Mouse (Mus musculus): Measurements from ENCODE around the gene Odf3l2.

The Odf3l2 gene

GRCm38 (mm10) chr10:79671396-79672087, 26.0 kb upstream of the Odf3l2 start:
- no peak for DNase-seq (ENCODE audit: extremely low spot score, low read depth, low spot score)

- DNase-seq (ENCODE audit: extremely low spot score, low read depth, low spot score) = no peak
Observed at GRCm38 (mm10) chr10:79670071-79670888, 24.7 kb upstream of the Odf3l2 start.

GRCm38 (mm10) chr10:79669576-79670057, 24.1 kb upstream of the Odf3l2 start:
- peak; percentile 46 for DNase-seq (ENCODE audit: extremely low spot score, low read depth, low spot score)

- peak; percentile 86 for DNase-seq (ENCODE audit: extremely low spot score, low read depth, low spot score)
Observed at GRCm38 (mm10) chr10:79668771-79669575, 23.4 kb upstream of the Odf3l2 start, which contains the start of gene Tpgs1. Gene Tpgs1 (plus strand): TSS chr10:79669369.

- no peak for DNase-seq (ENCODE audit: extremely low spot score, low read depth, low spot score)
Observed at GRCm38 (mm10) chr10:79668076-79668475, 22.5 kb upstream of the Odf3l2 start.

GRCm38 (mm10) chr10:79666493-79666892, 21.0 kb upstream of the Odf3l2 start:
- DNase-seq (ENCODE audit: extremely low spot score, low read depth, low spot score) = no peak

GRCm38 (mm10) chr10:79665051-79665450, 19.5 kb upstream of the Odf3l2 start:
- DNase-seq (ENCODE audit: extremely low spot score, low read depth, low spot score) = no peak

- peak; percentile 26 for DNase-seq (ENCODE audit: extremely low spot score, low read depth, low spot score)
Observed at GRCm38 (mm10) chr10:79664131-79664665, 18.7 kb upstream of the Odf3l2 start, which contains the start of gene Madcam1. Gene Madcam1 (plus strand): TSS chr10:79664559.

GRCm38 (mm10) chr10:79661861-79662260, 16.3 kb upstream of the Odf3l2 start:
- DNase-seq (ENCODE audit: extremely low spot score, low read depth, low spot score) = no peak

- no peak for DNase-seq (ENCODE audit: extremely low spot score, low read depth, low spot score)
Observed at GRCm38 (mm10) chr10:79660298-79660697, 14.8 kb upstream of the Odf3l2 start.

GRCm38 (mm10) chr10:79658829-79659228, 13.3 kb upstream of the Odf3l2 start:
- no peak for DNase-seq (ENCODE audit: extremely low spot score, low read depth, low spot score)

- DNase-seq (ENCODE audit: extremely low spot score, low read depth, low spot score) = peak; percentile 58
Observed at GRCm38 (mm10) chr10:79654946-79655395, 9.4 kb upstream of the Odf3l2 start.

GRCm38 (mm10) chr10:79652789-79653188, 7.3 kb upstream of the Odf3l2 start:
- no peak for DNase-seq (ENCODE audit: extremely low spot score, low read depth, low spot score)

GRCm38 (mm10) chr10:79649070-79649751, 3.7 kb upstream of the Odf3l2 start:
- DNase-seq (ENCODE audit: extremely low spot score, low read depth, low spot score) = peak; percentile 64

- no peak for DNase-seq (ENCODE audit: extremely low spot score, low read depth, low spot score)
Observed at GRCm38 (mm10) chr10:79638486-79639204, 6.9 kb downstream of the Odf3l2 start.

GRCm38 (mm10) chr10:79637128-79638110, 8.1 kb downstream of the Odf3l2 start, which contains the start of gene Shc2:
Gene Shc2 (minus strand): TSS chr10:79637918.
- DNase-seq (ENCODE audit: extremely low spot score, low read depth, low spot score) = no peak

GRCm38 (mm10) chr10:79636287-79636686, 9.3 kb downstream of the Odf3l2 start:
- DNase-seq (ENCODE audit: extremely low spot score, low read depth, low spot score) = no peak
